Mouse (Mus musculus): Measurements from ENCODE around the gene Zfp825. TPM values are rescaled to one million over a fixed set of nuclear protein-coding genes. Genes with fewer than 3 reads are reported as not detected.
A peak's percentile ranks its signal among the peaks of the same experiment; 100 is the strongest.
"Not testable (repeated sequence)": the region's sequence is repeated elsewhere in the genome, so short reads cannot be mapped to it uniquely, and the experiment has no call there.

The Zfp825 gene
- polyA plus RNA-seq, 1 experiment from 2014 or later, result 24.6 TPM

- H3K9me3 ChIP-seq; H3K4me1 ChIP-seq; H3K4me2 ChIP-seq; H3K9ac ChIP-seq; H3K27ac ChIP-seq; ATAC-seq (ENCODE audit: insufficient number of reproducible peaks, insufficient read depth, low FRiP score, low TSS enrichment, low read depth); H3K27me3 ChIP-seq; H3K4me3 ChIP-seq; H3K36me3 ChIP-seq: not testable (repeated sequence)
- 40% methylated on average over 1 of the region's 1 CpGs for WGBS
Measured at GRCm38 (mm10) chr13:74499696-74500095, 5.9 kb upstream of the Zfp825 start.

- H3K9me3 ChIP-seq; H3K4me1 ChIP-seq; ATAC-seq (ENCODE audit: insufficient number of reproducible peaks, insufficient read depth, low FRiP score, low TSS enrichment, low read depth); H3K9ac ChIP-seq; H3K4me2 ChIP-seq; H3K27me3 ChIP-seq; H3K27ac ChIP-seq; H3K4me3 ChIP-seq: not testable (repeated sequence)
- peaks cover 19% of the 10 kb centered on the region for H3K36me3 ChIP-seq
- WGBS, result 84% methylated on average over 3 of the region's 3 CpGs
Measured at GRCm38 (mm10) chr13:74484326-74484725, 9.5 kb downstream of the Zfp825 start.

- not testable (repeated sequence) for H3K4me2 ChIP-seq; H3K27ac ChIP-seq; H3K9ac ChIP-seq; H3K4me3 ChIP-seq; H3K36me3 ChIP-seq; ATAC-seq (ENCODE audit: insufficient number of reproducible peaks, insufficient read depth, low FRiP score, low TSS enrichment, low read depth); H3K4me1 ChIP-seq; H3K27me3 ChIP-seq; H3K9me3 ChIP-seq
- WGBS, result 83% methylated on average over 2 of the region's 2 CpGs
Measured at GRCm38 (mm10) chr13:74471468-74471867, 22.3 kb downstream of the Zfp825 start.

GRCm38 (mm10) chr13:74462699-74463385 is 30.9 kb downstream of the Zfp825 start:
- WGBS, result under 1% methylated on average over 23 of the region's 23 CpGs

GRCm38 (mm10) chr13:74462318-74462698 is 31.5 kb downstream of the Zfp825 start:
- H3K4me1 ChIP-seq; H3K27me3 ChIP-seq; H3K9me3 ChIP-seq; ATAC-seq (ENCODE audit: insufficient number of reproducible peaks, insufficient read depth, low FRiP score, low TSS enrichment, low read depth): not testable (repeated sequence)
- Histone ChIP-seq H3K4me2 (peak overlapping the region; percentile 79), H3K27ac (peak overlapping the region; percentile 96; the same call in 1 of the 2 replicates), H3K36me3 (peaks cover 11% of the 10 kb centered on the region), H3K9ac (peak overlapping the region; percentile 75), H3K4me3 (peak overlapping the region; percentile 60)
- WGBS, result 3% methylated on average over 7 of the region's 7 CpGs

More at GRCm38 (mm10) chr13:74462699-74463385, 30.9 kb downstream of the Zfp825 start:
- Histone ChIP-seq H3K27me3 (no peaks in the 10 kb centered on the region), H3K9me3 (peaks cover 4% of the 10 kb centered on the region; the same call in 1 of the 2 replicates), H3K4me2 (peak overlapping the region; percentile 79), H3K9ac (peak overlapping the region; percentile 75), H3K27ac (peak overlapping the region; percentile 96), H3K4me3 (peak overlapping the region; percentile 60), H3K36me3 (peaks cover 11% of the 10 kb centered on the region), H3K4me1 (no peaks in the 10 kb centered on the region)
- peak; percentile 97 for ATAC-seq (ENCODE audit: insufficient number of reproducible peaks, insufficient read depth, low FRiP score, low TSS enrichment, low read depth)

GRCm38 (mm10) chr13:74439895-74440294 is 53.9 kb downstream of the Zfp825 start:
- Histone ChIP-seq H3K36me3 (peaks cover 40% of the 10 kb centered on the region), H3K4me2 (no peak overlapping the region), H3K9ac (no peak overlapping the region), H3K27me3 (no peaks in the 10 kb centered on the region), H3K4me3 (no peak overlapping the region), H3K27ac (no peak overlapping the region), H3K9me3 (peaks cover 60% of the 10 kb centered on the region), H3K4me1 (no peaks in the 10 kb centered on the region)
- no peak for ATAC-seq (ENCODE audit: insufficient number of reproducible peaks, insufficient read depth, low FRiP score, low TSS enrichment, low read depth)
- 28% methylated on average over 19 of the region's 19 CpGs for WGBS

Other genes with a start within 250 kb of the Zfp825 start
- gene Ahrr, start 201.7 kb downstream of the Zfp825 start, polyA plus RNA-seq (2015; fragmentation: Nextera tagmentation; extraction: Ambion mirVana), result 1.9 and 2.1 TPM in 2 replicates
- gene Pdcd6, start 176.4 kb downstream of the Zfp825 start, polyA plus RNA-seq (2015; fragmentation: Nextera tagmentation; extraction: Ambion mirVana), result 150 and 159 TPM in 2 replicates
- gene Sdha, start 143.7 kb downstream of the Zfp825 start, polyA plus RNA-seq (2015; fragmentation: Nextera tagmentation; extraction: Ambion mirVana), result 238 and 291 TPM in 2 replicates
- 68.1 and 69.4 TPM in 2 replicates for gene Ccdc127, start 143.7 kb downstream of the Zfp825 start, polyA plus RNA-seq (2015; fragmentation: Nextera tagmentation; extraction: Ambion mirVana)
- not detected in 2 replicates for gene Lrrc14b, start 130.0 kb downstream of the Zfp825 start, polyA plus RNA-seq (2015; fragmentation: Nextera tagmentation; extraction: Ambion mirVana)
- 8.0 TPM in 2 replicates for gene Zfp72, start 103.2 kb downstream of the Zfp825 start, polyA plus RNA-seq (2015; fragmentation: Nextera tagmentation; extraction: Ambion mirVana)
- gene Ftl1-ps1, start 94.3 kb downstream of the Zfp825 start, polyA plus RNA-seq (2015; fragmentation: Nextera tagmentation; extraction: Ambion mirVana), result 83.8 and 276 TPM in 2 replicates
- gene Erap1, start 145.6 kb upstream of the Zfp825 start, polyA plus RNA-seq (2015; fragmentation: Nextera tagmentation; extraction: Ambion mirVana), result 6.3 and 7.8 TPM in 2 replicates

Measured in embryonic facial prominence, embryonic 13.5 days (tissue).